Mouse (Mus musculus) limb, embryonic 11.5 days (tissue): ENCODE measurements around the gene Pacsin2. TPM values are rescaled to one million over a fixed set of nuclear protein-coding genes. Genes with fewer than 3 reads are reported as not detected.

Experiments used
- ATAC-seq: fragments of 200-750 bp; cut with Nextera tagmentation; 2 replicates; pipeline ENCODE4 v1.8.0; 2017; ENCODE audit warnings: low read depth; ENCODE audit not compliant: insufficient number of reproducible peaks, low FRiP score, low TSS enrichment
- DNase-seq: peaks from one replicate; pipeline ENCODE4 v3.0.0-alpha.2; 2015; ENCODE audit warnings: low spot score
- H3K27ac ChIP-seq: fragments of 300-500 bp; sonication (generic); replicated peaks from 2 replicates; pipeline ENCODE4 v1.5.1; 2014; ENCODE audit warnings: low read depth, mild to moderate bottlenecking, low read length
- H3K27me3 ChIP-seq: fragments of 300-500 bp; sonication (generic); 2 replicates; pipeline ENCODE4 v1.6.1; 2014; ENCODE audit warnings: mild to moderate bottlenecking, low read length, mixed read lengths; ENCODE audit not compliant: control insufficient read depth, insufficient read depth
- H3K36me3 ChIP-seq: fragments of 300-500 bp; sonication (generic); 2 replicates; pipeline ENCODE4 v1.6.1; 2014; ENCODE audit warnings: mild to moderate bottlenecking, low read length, moderate library complexity, mixed read lengths; ENCODE audit not compliant: control insufficient read depth, insufficient read depth
- H3K4me1 ChIP-seq: fragments of 300-500 bp; sonication (generic); 2 replicates; pipeline ENCODE4 v1.6.1; 2014; ENCODE audit warnings: low read length, mixed read lengths; ENCODE audit not compliant: control insufficient read depth, insufficient read depth
- H3K4me2 ChIP-seq: fragments of 300-500 bp; sonication (generic); 2 replicates; pipeline ENCODE4 v1.6.1; 2014; ENCODE audit warnings: low read depth, mild to moderate bottlenecking, moderate library complexity; ENCODE audit not compliant: severe bottlenecking
- H3K4me3 ChIP-seq: fragments of 300-500 bp; sonication (generic); 2 replicates; pipeline ENCODE4 v1.5.1; 2014; ENCODE audit warnings: low read depth, low read length
- H3K9ac ChIP-seq: fragments of 300-500 bp; sonication (generic); 2 replicates; pipeline ENCODE4 v1.6.1; 2014; ENCODE audit warnings: mild to moderate bottlenecking, low read length
- H3K9me3 ChIP-seq: fragments of 300-500 bp; sonication (generic); 2 replicates; pipeline ENCODE4 v1.6.1; 2016; ENCODE audit warnings: low read length; ENCODE audit not compliant: control insufficient read depth
- WGBS: fragments of 180-500 bp; shearing (Covaris S2); extraction: QIAGEN DNeasy Blood & Tissue Kit; methylation state at CpG from one replicate; pipeline ENCODE4 v1.1.7; 2014; 5-methylcytosine and 5-hydroxymethylcytosine counted together
- polyA plus RNA-seq: library from polyadenylated mRNA; unstranded; fragments of >200 nt; fragmentation: Nextera tagmentation; extraction: Ambion mirVana; gene quantifications from 2 replicates; pipeline ENCODE4 v1.2.1, GENCODE M21; 2014

Pacsin2 gene
- polyA plus RNA-seq, 1 experiment from 2014 or later = 45.4 TPM

GRCm38 (mm10) chr15:83442495-83443037, 21.8 kb downstream of the Pacsin2 start:
- WGBS = 87% methylated on average over 4 of the region's 4 CpGs

DNA sequence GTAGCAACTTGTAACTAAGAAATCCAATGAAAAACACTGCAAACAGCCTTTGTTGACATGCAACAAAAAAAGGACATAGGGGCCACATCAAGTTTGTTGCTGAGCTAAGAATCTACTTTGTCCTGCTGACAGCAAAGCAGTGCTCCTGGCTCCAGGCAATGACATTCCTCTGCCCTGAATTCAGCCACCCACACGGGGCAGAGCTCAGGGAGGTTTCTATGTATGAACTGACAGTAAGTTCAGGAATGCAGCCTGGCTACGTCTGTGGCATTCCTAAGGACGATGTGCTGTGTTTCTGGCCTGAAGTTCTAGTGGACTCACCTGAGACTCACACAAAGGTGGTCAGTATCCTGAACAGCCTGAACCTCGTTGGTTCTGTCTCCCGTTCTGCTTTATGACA, 23.7 kb downstream of the Pacsin2 start:
- H3K4me3 ChIP-seq = no peak overlapping the region
- DNase-seq = no peak
- no peaks in the 10 kb centered on the region for H3K36me3 ChIP-seq
- H3K27me3 ChIP-seq = no peaks in the 10 kb centered on the region
- no peak overlapping the region for H3K27ac ChIP-seq
- ATAC-seq = no peak
- H3K9me3 ChIP-seq = no peaks in the 10 kb centered on the region
- no peak overlapping the region for H3K4me2 ChIP-seq
- no peaks in the 10 kb centered on the region for H3K4me1 ChIP-seq
- 80% methylated on average over 5 of the region's 5 CpGs for WGBS
- H3K9ac ChIP-seq = no peak overlapping the region

More at GRCm38 (mm10) chr15:83442495-83443037, 21.8 kb downstream of the Pacsin2 start:
- DNase-seq (no peak), ATAC-seq (no peak)
- Histone ChIP-seq H3K27ac (no peak overlapping the region), H3K27me3 (no peaks in the 10 kb centered on the region), H3K36me3 (no peaks in the 10 kb centered on the region), H3K4me2 (no peak overlapping the region), H3K9me3 (no peaks in the 10 kb centered on the region), H3K4me3 (no peak overlapping the region), H3K4me1 (no peaks in the 10 kb centered on the region), H3K9ac (no peak overlapping the region)

GRCm38 (mm10) chr15:83436541-83436940, 27.9 kb downstream of the Pacsin2 start:
- Histone ChIP-seq H3K9me3 (no peaks in the 10 kb centered on the region), H3K4me1 (peaks cover 8% of the 10 kb centered on the region)
- 93% methylated on average over 9 of the region's 9 CpGs for WGBS

DNA sequence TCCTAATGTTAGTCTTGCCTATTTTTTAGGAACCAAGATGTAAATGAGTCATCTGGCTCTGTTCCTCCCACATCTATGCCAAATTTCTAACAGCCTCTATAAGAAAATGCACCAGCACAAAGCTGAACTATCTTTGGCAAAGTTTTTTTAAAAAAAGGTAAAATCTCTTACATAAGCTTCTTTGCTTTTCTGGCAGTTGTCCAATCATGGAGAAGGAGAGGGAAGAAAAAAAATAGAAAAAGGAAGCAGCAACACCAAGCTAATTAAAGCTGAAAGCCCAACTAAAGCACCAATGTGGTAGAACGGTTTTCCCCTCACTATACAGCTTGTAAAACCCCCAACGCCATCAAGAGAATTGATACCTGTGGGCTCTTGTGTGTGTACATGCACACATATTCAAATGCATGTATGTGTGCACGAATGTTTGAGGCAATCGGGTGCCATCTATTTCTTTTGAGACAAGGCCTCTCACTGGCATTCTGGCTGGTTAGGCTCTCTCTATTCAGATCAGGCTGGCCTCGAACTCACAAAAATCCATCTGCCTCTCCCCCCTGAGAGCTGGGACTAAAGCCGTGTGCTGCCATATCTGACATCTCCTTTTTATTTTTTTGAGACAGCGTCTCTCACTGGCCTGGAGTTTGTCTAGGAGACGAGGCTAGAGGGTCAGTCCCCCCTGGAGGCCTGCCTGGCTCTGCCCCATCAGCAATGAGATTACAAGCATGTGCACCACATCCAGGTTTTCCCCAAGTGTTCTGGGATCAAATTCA, 28.9 kb downstream of the Pacsin2 start:
- no peak overlapping the region for H3K27ac ChIP-seq
- ATAC-seq (no peak), DNase-seq (no peak)
- H3K27me3 ChIP-seq = no peaks in the 10 kb centered on the region
- no peak overlapping the region for H3K9ac ChIP-seq
- 79% methylated on average over 8 of the region's 8 CpGs for WGBS
- H3K4me1 ChIP-seq = peaks cover 8% of the 10 kb centered on the region
- H3K4me2 ChIP-seq = no peak overlapping the region
- no peaks in the 10 kb centered on the region for H3K9me3 ChIP-seq
- H3K4me3 ChIP-seq = no peak overlapping the region
- no peaks in the 10 kb centered on the region for H3K36me3 ChIP-seq

More at GRCm38 (mm10) chr15:83436541-83436940, 27.9 kb downstream of the Pacsin2 start:
- Histone ChIP-seq H3K4me3 (no peak overlapping the region), H3K9ac (no peak overlapping the region), H3K36me3 (no peaks in the 10 kb centered on the region), H3K27me3 (no peaks in the 10 kb centered on the region), H3K4me2 (no peak overlapping the region), H3K27ac (no peak overlapping the region)
- DNase-seq (no peak), ATAC-seq (no peak)

DNA sequence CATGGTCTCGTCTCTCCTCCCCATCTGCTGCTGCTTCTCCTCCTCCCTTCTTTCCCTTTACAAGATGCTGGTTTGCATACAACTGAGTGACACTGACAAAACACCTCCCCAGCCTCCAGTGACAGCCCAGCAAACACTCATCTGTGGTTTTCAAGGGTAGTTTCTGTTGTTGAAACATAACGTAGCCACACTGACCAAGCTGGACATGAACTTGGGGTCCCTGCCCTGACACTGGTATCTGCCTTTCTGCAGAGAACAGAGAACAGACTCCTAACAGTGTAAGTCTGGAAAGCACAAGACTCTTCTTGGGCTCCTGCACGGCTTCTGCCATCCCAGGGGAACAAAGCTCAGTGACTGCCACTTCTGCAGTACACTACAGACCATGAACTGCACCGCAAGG, 29.7 kb downstream of the Pacsin2 start:
- ATAC-seq (no peak), DNase-seq (no peak)
- H3K4me3 ChIP-seq = no peak overlapping the region
- H3K27ac ChIP-seq = no peak overlapping the region
- no peak overlapping the region for H3K4me2 ChIP-seq
- H3K36me3 ChIP-seq = no peaks in the 10 kb centered on the region
- 80% methylated on average over 4 of the region's 4 CpGs for WGBS
- H3K27me3 ChIP-seq = no peaks in the 10 kb centered on the region
- peaks cover 8% of the 10 kb centered on the region for H3K4me1 ChIP-seq
- no peak overlapping the region for H3K9ac ChIP-seq
- no peaks in the 10 kb centered on the region for H3K9me3 ChIP-seq

- ATAC-seq (no peak), DNase-seq (no peak)
- WGBS = 90% methylated on average over 2 of the region's 2 CpGs
- Histone ChIP-seq H3K27ac (0 out of 2 replicates have a peak overlapping the region, but pooled peaks have one; percentile 6), H3K4me2 (no peak overlapping the region), H3K27me3 (no peaks in the 10 kb centered on the region), H3K4me3 (no peak overlapping the region), H3K9me3 (no peaks in the 10 kb centered on the region), H3K36me3 (no peaks in the 10 kb centered on the region), H3K9ac (no peak overlapping the region), H3K4me1 (peaks cover 8% of the 10 kb centered on the region)
These were observed 31.1 kb downstream of the Pacsin2 start for GRCm38 (mm10) chr15:83433344-83433743.

- H3K36me3 ChIP-seq = no peaks in the 10 kb centered on the region
- 0 out of 2 replicates have a peak overlapping the region, but pooled peaks have one; percentile 21 for H3K27ac ChIP-seq
- peaks cover 8% of the 10 kb centered on the region for H3K4me1 ChIP-seq
- no peaks in the 10 kb centered on the region for H3K27me3 ChIP-seq
- no peak overlapping the region for H3K9ac ChIP-seq
- no peak overlapping the region for H3K4me2 ChIP-seq
- DNase-seq (peak; percentile 29), ATAC-seq (no peak)
- H3K4me3 ChIP-seq = no peak overlapping the region
- 64% methylated on average over 15 of the region's 15 CpGs for WGBS
- H3K9me3 ChIP-seq = no peaks in the 10 kb centered on the region
These were observed 32.0 kb downstream of the Pacsin2 start for GRCm38 (mm10) chr15:83432231-83433031.

GRCm38 (mm10) chr15:83430986-83431763, 33.2 kb downstream of the Pacsin2 start:
- H3K9me3 ChIP-seq = no peaks in the 10 kb centered on the region
- H3K9ac ChIP-seq = no peak overlapping the region
- no peak for ATAC-seq
- WGBS = 92% methylated on average over 14 of the region's 14 CpGs
- no peak overlapping the region for H3K27ac ChIP-seq
- no peaks in the 10 kb centered on the region for H3K36me3 ChIP-seq
- no peak overlapping the region for H3K4me2 ChIP-seq
- H3K27me3 ChIP-seq = no peaks in the 10 kb centered on the region
- peaks cover 11% of the 10 kb centered on the region for H3K4me1 ChIP-seq
- DNase-seq = no peak
- H3K4me3 ChIP-seq = no peak overlapping the region
